Mouse (Mus musculus) liver, embryonic 12.5 days (tissue): ENCODE measurements around the gene Man1a. TPM values are rescaled to one million over a fixed set of nuclear protein-coding genes. Genes with fewer than 3 reads are reported as not detected.

Experiments used
- ATAC-seq: fragments of 200-750 bp; cut with Nextera tagmentation; 2 replicates; pipeline ENCODE4 v1.8.0; 2017; ENCODE audit warnings: moderate number of reproducible peaks, mild to moderate bottlenecking, moderate library complexity
- H3K27ac ChIP-seq: fragments of 300-500 bp; sonication (generic); 2 replicates; pipeline ENCODE4 v1.5.1; 2016; ENCODE audit warnings: mild to moderate bottlenecking
- H3K27me3 ChIP-seq: fragments of 300-500 bp; sonication (generic); replicated peaks from 2 replicates; pipeline ENCODE4 v1.6.1; 2016; ENCODE audit warnings: mild to moderate bottlenecking, moderate library complexity
- H3K36me3 ChIP-seq: fragments of 300-500 bp; sonication (generic); 2 replicates; pipeline ENCODE4 v1.6.1; 2016; ENCODE audit warnings: mild to moderate bottlenecking, moderate library complexity
- H3K4me1 ChIP-seq: fragments of 300-500 bp; sonication (generic); 2 replicates; pipeline ENCODE4 v1.6.1; 2016
- H3K4me2 ChIP-seq: fragments of 300-500 bp; sonication (generic); 2 replicates; pipeline ENCODE4 v1.6.1; 2016; ENCODE audit warnings: mild to moderate bottlenecking, moderate library complexity
- H3K4me3 ChIP-seq: fragments of 300-500 bp; sonication (generic); 2 replicates; pipeline ENCODE4 v1.5.1; 2016; ENCODE audit warnings: mild to moderate bottlenecking, moderate library complexity
- H3K9ac ChIP-seq: fragments of 300-500 bp; sonication (generic); 2 replicates; pipeline ENCODE4 v1.6.1; 2016; ENCODE audit warnings: mild to moderate bottlenecking, moderate library complexity
- H3K9me3 ChIP-seq: fragments of 300-500 bp; sonication (generic); replicated peaks from 2 replicates; pipeline ENCODE4 v1.6.1; 2016; ENCODE audit warnings: mild to moderate bottlenecking, moderate library complexity
- WGBS: fragments of 180-500 bp; shearing (Covaris S2); methylation state at CpG from one replicate; pipeline ENCODE4 v1.1.7; 2016; ENCODE audit not compliant: insufficient replicate concordance; 5-methylcytosine and 5-hydroxymethylcytosine counted together
- polyA plus RNA-seq: library from polyadenylated mRNA; unstranded; fragments of >200 nt; fragmentation: Nextera tagmentation; extraction: Ambion mirVana; gene quantifications from 2 replicates; pipeline ENCODE4 v1.2.1, GENCODE M21; 2016

The Man1a gene
- polyA plus RNA-seq, 1 experiment from 2014 or later, result 16.8 TPM

GRCm38 (mm10) chr10:54059679-54060249 is 16.6 kb downstream of the Man1a start:
- Histone ChIP-seq H3K27ac (no peak overlapping the region), H3K9ac (no peak overlapping the region), H3K27me3 (no peaks in the 10 kb centered on the region), H3K4me3 (no peak overlapping the region), H3K36me3 (peaks cover 45% of the 10 kb centered on the region), H3K9me3 (no peaks in the 10 kb centered on the region), H3K4me2 (no peak overlapping the region), H3K4me1 (peaks cover 22% of the 10 kb centered on the region)
- WGBS, result 72% methylated on average over 6 of the region's 6 CpGs
- ATAC-seq, result no peak

- Histone ChIP-seq H3K4me2 (no peak overlapping the region), H3K9me3 (no peaks in the 10 kb centered on the region), H3K4me1 (peaks cover 22% of the 10 kb centered on the region), H3K27me3 (no peaks in the 10 kb centered on the region), H3K9ac (no peak overlapping the region), H3K4me3 (no peak overlapping the region), H3K27ac (no peak overlapping the region), H3K36me3 (peaks cover 45% of the 10 kb centered on the region)
- 52% methylated on average over 3 of the region's 3 CpGs for WGBS
- peak; percentile 47 for ATAC-seq
Measured at GRCm38 (mm10) chr10:54059092-54059496, 17.3 kb downstream of the Man1a start.

- Histone ChIP-seq H3K4me3 (no peak overlapping the region), H3K9ac (no peak overlapping the region), H3K27ac (no peak overlapping the region), H3K9me3 (no peaks in the 10 kb centered on the region), H3K4me2 (no peak overlapping the region), H3K36me3 (peaks cover 45% of the 10 kb centered on the region), H3K27me3 (no peaks in the 10 kb centered on the region), H3K4me1 (peaks cover 22% of the 10 kb centered on the region)
- WGBS, result 76% methylated on average over 3 of the region's 3 CpGs
- ATAC-seq, result peak; percentile 21; the same call in 1 of the 2 replicates
Measured at GRCm38 (mm10) chr10:54058657-54059056, 17.8 kb downstream of the Man1a start.

- no peak for ATAC-seq
- Histone ChIP-seq H3K27me3 (no peaks in the 10 kb centered on the region), H3K27ac (no peak overlapping the region), H3K4me1 (peaks cover 4% of the 10 kb centered on the region), H3K36me3 (peaks cover 22% of the 10 kb centered on the region), H3K9me3 (no peaks in the 10 kb centered on the region), H3K4me3 (no peak overlapping the region), H3K9ac (no peak overlapping the region), H3K4me2 (no peak overlapping the region)
- 79% methylated on average over 4 of the region's 4 CpGs for WGBS
Measured at GRCm38 (mm10) chr10:54054188-54054587, 22.2 kb downstream of the Man1a start.

GRCm38 (mm10) chr10:54047885-54048284 is 28.5 kb downstream of the Man1a start:
- no peak overlapping the region for H3K9ac ChIP-seq
- H3K36me3 ChIP-seq, result peaks cover 23% of the 10 kb centered on the region
- peaks cover 20% of the 10 kb centered on the region for H3K4me1 ChIP-seq
- H3K4me3 ChIP-seq, result no peak overlapping the region
- no peak for ATAC-seq
- H3K27me3 ChIP-seq, result no peaks in the 10 kb centered on the region
- WGBS, result 79% methylated on average over 4 of the region's 4 CpGs
- H3K27ac ChIP-seq, result no peak overlapping the region
- H3K9me3 ChIP-seq, result no peaks in the 10 kb centered on the region
- no peak overlapping the region for H3K4me2 ChIP-seq

- H3K9ac ChIP-seq, result peak overlapping the region; percentile 53
- 25% methylated on average over 3 of the region's 3 CpGs for WGBS
- peak overlapping the region; percentile 89 for H3K27ac ChIP-seq
- H3K4me3 ChIP-seq, result peak overlapping the region; percentile 28; the same call in 1 of the 2 replicates
- peaks cover 62% of the 10 kb centered on the region for H3K4me1 ChIP-seq
- H3K27me3 ChIP-seq, result no peaks in the 10 kb centered on the region
- peak overlapping the region; percentile 50 for H3K4me2 ChIP-seq
- H3K9me3 ChIP-seq, result no peaks in the 10 kb centered on the region
- peak; percentile 77 for ATAC-seq
- peaks cover 11% of the 10 kb centered on the region for H3K36me3 ChIP-seq
Measured at GRCm38 (mm10) chr10:54043358-54043757, 33.1 kb downstream of the Man1a start.

GRCm38 (mm10) chr10:54042212-54042840 is 34.1 kb downstream of the Man1a start:
- peak overlapping the region; percentile 93 for H3K27ac ChIP-seq

GRCm38 (mm10) chr10:54040261-54041165 is 35.9 kb downstream of the Man1a start:
- H3K27ac ChIP-seq, result peak overlapping the region; percentile 91
- H3K9me3 ChIP-seq, result no peaks in the 10 kb centered on the region
- no peaks in the 10 kb centered on the region for H3K27me3 ChIP-seq
- peak; percentile 56 for ATAC-seq
- 22% methylated on average over 11 of the region's 11 CpGs for WGBS
- H3K9ac ChIP-seq, result peak overlapping the region; percentile 52
- H3K4me1 ChIP-seq, result peaks cover 82% of the 10 kb centered on the region
- H3K4me2 ChIP-seq, result peak overlapping the region; percentile 48
- H3K36me3 ChIP-seq, result no peaks in the 10 kb centered on the region
- H3K4me3 ChIP-seq, result no peak overlapping the region

More at GRCm38 (mm10) chr10:54042212-54042840, 34.1 kb downstream of the Man1a start:
- H3K4me1 ChIP-seq, result peaks cover 72% of the 10 kb centered on the region
- H3K4me2 ChIP-seq, result peak overlapping the region; percentile 50
- 38% methylated on average over 7 of the region's 7 CpGs for WGBS
- peak overlapping the region; percentile 59 for H3K9ac ChIP-seq
- ATAC-seq, result peak; percentile 84
- H3K27me3 ChIP-seq, result no peaks in the 10 kb centered on the region
- H3K9me3 ChIP-seq, result no peaks in the 10 kb centered on the region
- peaks cover under 1% of the 10 kb centered on the region; the same call in 1 of the 2 replicates for H3K36me3 ChIP-seq
- peak overlapping the region; percentile 13 for H3K4me3 ChIP-seq

GRCm38 (mm10) chr10:54039754-54040153 is 36.7 kb downstream of the Man1a start:
- no peaks in the 10 kb centered on the region for H3K36me3 ChIP-seq
- H3K4me2 ChIP-seq, result peak overlapping the region; percentile 57
- no peaks in the 10 kb centered on the region for H3K27me3 ChIP-seq
- no peaks in the 10 kb centered on the region for H3K9me3 ChIP-seq
- peaks cover 88% of the 10 kb centered on the region for H3K4me1 ChIP-seq
- ATAC-seq, result no peak
- no peak overlapping the region for H3K4me3 ChIP-seq
- peak overlapping the region; percentile 52 for H3K9ac ChIP-seq
- peak overlapping the region; percentile 91 for H3K27ac ChIP-seq
- 62% methylated on average over 4 of the region's 4 CpGs for WGBS

- H3K27me3 ChIP-seq, result no peaks in the 10 kb centered on the region
- H3K27ac ChIP-seq, result peak overlapping the region; percentile 91
- 26% methylated on average over 10 of the region's 10 CpGs for WGBS
- H3K9ac ChIP-seq, result peak overlapping the region; percentile 62
- 0 out of 2 replicates have a peak overlapping the region, but pooled peaks have one; percentile 6 for H3K4me3 ChIP-seq
- H3K4me1 ChIP-seq, result peaks cover 87% of the 10 kb centered on the region
- H3K36me3 ChIP-seq, result no peaks in the 10 kb centered on the region
- no peaks in the 10 kb centered on the region for H3K9me3 ChIP-seq
- ATAC-seq, result no peak
- peak overlapping the region; percentile 57 for H3K4me2 ChIP-seq
Measured at GRCm38 (mm10) chr10:54038734-54039133, 37.7 kb downstream of the Man1a start.

GRCm38 (mm10) chr10:54038180-54038579 is 38.2 kb downstream of the Man1a start:
- Histone ChIP-seq H3K27me3 (no peaks in the 10 kb centered on the region), H3K27ac (peak overlapping the region; percentile 91), H3K9ac (peak overlapping the region; percentile 62), H3K9me3 (no peaks in the 10 kb centered on the region), H3K4me2 (peak overlapping the region; percentile 57), H3K36me3 (no peaks in the 10 kb centered on the region), H3K4me1 (peaks cover 82% of the 10 kb centered on the region), H3K4me3 (0 out of 2 replicates have a peak overlapping the region, but pooled peaks have one; percentile 6)
- ATAC-seq, result peak; percentile 87
- WGBS, result 8% methylated on average over 5 of the region's 5 CpGs
